Mouse (Mus musculus) kidney, adult 2 months (tissue): ENCODE data around the gene Defb13.

Experiments
- CTCF ChIP-seq: fragments of 200-500 bp; conservative IDR thresholded peaks from 2 replicates; pipeline ENCODE4 v1.5.1; 2011; ENCODE audit warnings: low read depth, mild to moderate bottlenecking, control low read depth, low read length, moderate library complexity, mixed read lengths; ENCODE audit not compliant: insufficient read depth, insufficient read length
- POLR2A ChIP-seq: fragments of 200-500 bp; IDR thresholded peaks from one replicate; pipeline ENCODE4 v1.6.1; 2011; ENCODE audit warnings: low read depth, low read length, control low read depth

GRCm38 (mm10) chr8:21969475-21969874, 22.9 kb downstream of the Defb13 start, which contains the start of gene Ccdc70:
- no peak for TF ChIP-seq CTCF
- no peak for TF ChIP-seq POLR2A
